Mouse (Mus musculus) mouse embryonic stem cell (cell line): ENCODE results near the gene Dok1.

Source experiments
- in situ Hi-C, 2 experiments: fragments of 300-500 bp; cut with MboI; formaldehyde crosslinking; loops; 1 replicate in 1 of 2; 3 replicates in 1 of 2; pipeline ENCODE4 v1.14.3; 2019 to 2020; ENCODE audit warnings: low sequenced_read_pairs in 2 of 2, low pct_unique_long_range_greater_than_20kb in 1 of 2, mixed read lengths in 1 of 2; ENCODE audit not compliant: unreplicated experiment in 1 of 2

Gene Dok1

GRCm38 (mm10) chr6:83023008-83023407 lies 10.3 kb downstream of the Dok1 start:
- in situ Hi-C loops = no loop called here

GRCm38 (mm10) chr6:83020836-83021593 lies 12.3 kb downstream of the Dok1 start:
- in situ Hi-C loops = no loop called here

- in situ Hi-C loops = no loop called here
These were observed 13.2 kb downstream of the Dok1 start for GRCm38 (mm10) chr6:83020121-83020520.

GRCm38 (mm10) chr6:83019044-83019443 lies 14.2 kb downstream of the Dok1 start:
- in situ Hi-C loops = no loop called here

- in situ Hi-C loops = no loop called here
These were observed 16.1 kb downstream of the Dok1 start for GRCm38 (mm10) chr6:83017190-83017589.

- in situ Hi-C loops = no loop called here
These were observed 17.5 kb downstream of the Dok1 start for GRCm38 (mm10) chr6:83015749-83016148.

GRCm38 (mm10) chr6:83014482-83015466 lies 18.5 kb downstream of the Dok1 start:
- in situ Hi-C loops = no loop called here

- in situ Hi-C loops = no loop called here
These were observed 19.8 kb downstream of the Dok1 start for GRCm38 (mm10) chr6:83013444-83013843.

- in situ Hi-C loops = no loop called here
These were observed 21.5 kb downstream of the Dok1 start for GRCm38 (mm10) chr6:83011756-83012155.

GRCm38 (mm10) chr6:83011255-83011654 lies 22.0 kb downstream of the Dok1 start:
- in situ Hi-C loops = no loop called here

GRCm38 (mm10) chr6:83010010-83010409 lies 23.3 kb downstream of the Dok1 start:
- in situ Hi-C loops = no loop called here

- in situ Hi-C loops = loop anchor here in 1 of 2 experiments (5.0 kb wide), 1 partner anchor 94 kb away; the partner anchor contains the start of genes Ccdc142 and Gm42688
These were observed 24.6 kb downstream of the Dok1 start for GRCm38 (mm10) chr6:83008659-83009058.

GRCm38 (mm10) chr6:83006114-83006513 lies 27.2 kb downstream of the Dok1 start:
- in situ Hi-C loops = loop anchor here in 1 of 2 experiments (5.0 kb wide), 1 partner anchor 96 kb away; the partner anchor contains the start of genes Ccdc142 and Gm42688

- in situ Hi-C loops = loop anchor here in 1 of 2 experiments (5.0 kb wide), 1 partner anchor 97 kb away; the partner anchor contains the start of genes Ccdc142 and Gm42688
These were observed 27.7 kb downstream of the Dok1 start for GRCm38 (mm10) chr6:83005444-83006011.

- in situ Hi-C loops = loop anchor here in 1 of 2 experiments (5.0 kb wide), 1 partner anchor 97 kb away; the partner anchor contains the start of genes Ccdc142 and Gm42688
These were observed 28.4 kb downstream of the Dok1 start for GRCm38 (mm10) chr6:83004872-83005271.

GRCm38 (mm10) chr6:83004309-83004708 lies 29.0 kb downstream of the Dok1 start:
- in situ Hi-C loops = no loop called here

GRCm38 (mm10) chr6:83003850-83004249 lies 29.4 kb downstream of the Dok1 start:
- in situ Hi-C loops = no loop called here

GRCm38 (mm10) chr6:83003082-83003481 lies 30.2 kb downstream of the Dok1 start:
- in situ Hi-C loops = no loop called here

- in situ Hi-C loops = loop anchor here (25.0 kb wide), 1 partner anchor 262 kb away; no protein-coding TSS in a partner anchor
These were observed 33.3 kb downstream of the Dok1 start for GRCm38 (mm10) chr6:82999986-83000385.
